Mouse (Mus musculus): ENCODE data around the gene Aaas. TPM values are rescaled to one million over a fixed set of nuclear protein-coding genes. Genes with fewer than 3 reads are reported as not detected.

Aaas gene
- polyA plus RNA-seq, 1 experiment from 2014 or later, result 33.8 TPM

DNA sequence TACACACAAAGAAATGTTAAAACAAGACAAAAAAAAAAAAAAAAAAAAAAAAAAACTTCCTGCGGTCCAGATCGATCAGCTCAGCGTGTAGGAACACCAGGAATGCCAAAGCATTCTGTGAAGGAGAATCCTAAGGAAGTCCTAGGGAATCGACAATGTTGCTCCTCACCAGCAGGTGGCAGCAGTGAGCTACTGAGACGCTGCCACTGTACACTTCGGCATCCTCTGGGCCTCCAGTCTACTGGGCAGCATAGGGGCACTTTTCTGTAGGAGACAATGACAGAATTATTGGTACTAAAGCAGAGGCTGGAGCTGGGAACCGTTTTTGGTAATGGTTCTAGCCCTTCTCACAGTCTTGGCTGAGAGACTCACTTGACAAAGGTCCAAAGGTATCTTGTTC is 31.0 kb upstream of the Aaas start:
- ATAC-seq (ENCODE audit: low FRiP score) (peak; percentile 62; the same call in 1 of the 2 replicates), DNase-seq (ENCODE audit: low spot score) (peak; percentile 95)
- Histone ChIP-seq H3K9ac (no peak overlapping the region), H3K36me3 (replicated peaks; ENCODE audit: control insufficient read depth, insufficient read depth) (no peaks in the 10 kb centered on the region), H3K4me2 (replicated peaks) (no peak overlapping the region), H3K4me1 (replicated peaks; ENCODE audit: control insufficient read depth, insufficient read depth, low read length) (peaks cover 12% of the 10 kb centered on the region; the same call in 1 of the 2 replicates), H3K27ac (no peak overlapping the region), H3K9me3 (ENCODE audit: control insufficient read depth, low read length) (no peaks in the 10 kb centered on the region), H3K27me3 (ENCODE audit: control insufficient read depth, insufficient read depth, low read length) (no peaks in the 10 kb centered on the region), H3K4me3 (replicated peaks; ENCODE audit: low read length) (no peak overlapping the region)
- 1% methylated on average over 7 of the region's 7 CpGs for WGBS

DNA sequence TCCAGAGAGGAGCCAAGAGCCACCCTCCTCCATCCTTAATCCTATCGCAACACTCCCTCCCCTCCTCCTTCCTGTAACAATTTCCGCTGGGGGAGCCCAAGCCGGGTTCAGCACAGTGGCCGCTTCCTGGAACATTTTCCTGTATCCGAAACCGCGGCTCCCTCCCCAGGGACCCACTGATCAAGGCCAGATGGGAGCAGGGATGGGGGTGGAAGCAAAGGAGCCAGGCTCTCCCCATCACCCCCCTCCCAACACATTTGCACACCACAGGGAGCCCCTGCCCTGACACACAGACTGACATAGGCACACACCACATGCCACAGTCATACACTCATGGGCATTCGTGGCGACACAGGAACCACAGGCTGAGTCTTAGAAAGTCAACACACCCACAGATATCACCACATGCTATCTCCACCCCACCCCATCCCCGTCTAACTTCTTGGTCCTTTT is 27.3 kb upstream of the Aaas start:
- DNase-seq (ENCODE audit: low spot score), result no peak
- no peaks in the 10 kb centered on the region for H3K27me3 ChIP-seq (ENCODE audit: control insufficient read depth, insufficient read depth, low read length)
- H3K9me3 ChIP-seq (ENCODE audit: control insufficient read depth, low read length), result no peaks in the 10 kb centered on the region
- 5% methylated on average over 10 of the region's 10 CpGs for WGBS
- H3K9ac ChIP-seq, result peak overlapping the region; percentile 60; the same call in 1 of the 2 replicates
- ATAC-seq (ENCODE audit: low FRiP score), result no peak
- peaks cover 12% of the 10 kb centered on the region; the same call in 1 of the 2 replicates for H3K4me1 ChIP-seq (replicated peaks; ENCODE audit: control insufficient read depth, insufficient read depth, low read length)
- no peak overlapping the region for H3K27ac ChIP-seq
- no peak overlapping the region for H3K4me3 ChIP-seq (replicated peaks; ENCODE audit: low read length)
- no peaks in the 10 kb centered on the region for H3K36me3 ChIP-seq (replicated peaks; ENCODE audit: control insufficient read depth, insufficient read depth)
- H3K4me2 ChIP-seq (replicated peaks), result peak overlapping the region; percentile 99

DNA sequence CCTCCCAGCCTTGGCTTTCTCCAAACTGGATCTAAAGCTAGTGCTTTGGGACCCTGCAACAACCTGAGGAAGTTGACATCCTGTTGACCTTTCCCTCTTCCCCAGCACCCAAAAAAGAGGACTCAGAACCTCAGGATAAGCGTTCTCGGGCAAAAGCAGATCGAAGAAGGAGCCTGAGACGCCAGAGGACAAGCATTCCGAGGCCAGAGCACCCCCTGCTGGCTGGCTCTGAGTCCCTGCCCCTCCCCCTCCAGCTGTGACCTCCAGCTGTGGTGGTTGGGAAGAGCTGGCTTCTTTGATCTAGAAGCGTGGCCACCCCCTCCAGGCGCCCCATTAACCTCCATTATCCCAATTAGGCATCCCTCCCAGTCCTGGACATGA is 26.6 kb upstream of the Aaas start:
- 0% methylated on average over 7 of the region's 7 CpGs for WGBS
- Histone ChIP-seq H3K27ac (peak overlapping the region; percentile 64; the same call in 1 of the 2 replicates), H3K27me3 (ENCODE audit: control insufficient read depth, insufficient read depth, low read length) (no peaks in the 10 kb centered on the region), H3K36me3 (replicated peaks; ENCODE audit: control insufficient read depth, insufficient read depth) (no peaks in the 10 kb centered on the region), H3K9ac (peak overlapping the region; percentile 60), H3K4me1 (replicated peaks; ENCODE audit: control insufficient read depth, insufficient read depth, low read length) (peaks cover 12% of the 10 kb centered on the region; the same call in 1 of the 2 replicates), H3K4me2 (replicated peaks) (peak overlapping the region; percentile 99), H3K9me3 (ENCODE audit: control insufficient read depth, low read length) (no peaks in the 10 kb centered on the region), H3K4me3 (replicated peaks; ENCODE audit: low read length) (peak overlapping the region; percentile 55)
- ATAC-seq (ENCODE audit: low FRiP score) (peak; percentile 55; the same call in 1 of the 2 replicates), DNase-seq (ENCODE audit: low spot score) (peak; percentile 81)

DNA sequence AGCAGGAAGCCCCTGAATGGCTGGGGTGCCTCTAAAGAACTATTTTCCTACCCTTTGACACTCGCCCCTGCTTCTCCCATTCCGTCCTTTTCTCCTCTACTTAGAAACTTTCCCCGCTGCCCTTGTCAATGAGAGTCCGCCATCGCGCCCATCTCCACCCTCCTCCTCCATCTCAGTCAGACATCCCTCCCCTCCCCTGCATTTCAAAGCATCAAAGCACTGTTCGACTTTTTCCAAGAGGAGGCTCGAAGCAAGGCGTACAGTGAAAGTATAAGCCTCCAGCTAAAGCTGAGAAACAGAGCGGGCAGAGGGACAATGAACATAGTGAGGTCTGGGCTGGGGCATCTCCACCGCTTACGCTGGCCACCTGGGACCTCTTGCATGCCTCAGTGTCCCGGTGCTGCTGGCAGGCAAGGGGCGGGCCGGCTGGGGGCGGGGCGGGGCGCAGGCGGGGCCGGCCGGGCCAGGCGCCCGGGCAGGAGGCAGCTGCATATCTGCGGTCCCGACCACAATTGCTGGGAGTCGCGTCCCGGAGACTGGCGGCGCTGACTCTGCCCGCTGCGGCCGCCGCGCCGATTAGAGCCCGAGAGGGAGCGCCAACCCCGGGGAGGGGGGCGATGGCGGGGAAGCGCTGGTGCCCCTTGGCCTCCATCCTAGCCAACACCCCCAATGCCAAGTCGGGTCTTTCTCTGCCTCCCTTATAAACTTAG is 26.0 kb upstream of the Aaas start:
- DNase-seq (ENCODE audit: low spot score), result no peak
- peak overlapping the region; percentile 99 for H3K4me2 ChIP-seq (replicated peaks)
- H3K4me3 ChIP-seq (replicated peaks; ENCODE audit: low read length), result peak overlapping the region; percentile 55
- H3K27ac ChIP-seq, result peak overlapping the region; percentile 64; the same call in 1 of the 2 replicates
- ATAC-seq (ENCODE audit: low FRiP score), result peak; percentile 83; the same call in 1 of the 2 replicates
- H3K9ac ChIP-seq, result peak overlapping the region; percentile 60
- no peaks in the 10 kb centered on the region for H3K36me3 ChIP-seq (replicated peaks; ENCODE audit: control insufficient read depth, insufficient read depth)
- H3K9me3 ChIP-seq (ENCODE audit: control insufficient read depth, low read length), result no peaks in the 10 kb centered on the region
- no peaks in the 10 kb centered on the region for H3K27me3 ChIP-seq (ENCODE audit: control insufficient read depth, insufficient read depth, low read length)
- H3K4me1 ChIP-seq (replicated peaks; ENCODE audit: control insufficient read depth, insufficient read depth, low read length), result peaks cover 12% of the 10 kb centered on the region; the same call in 1 of the 2 replicates
- 0% methylated on average over 38 of the region's 43 CpGs for WGBS

DNA sequence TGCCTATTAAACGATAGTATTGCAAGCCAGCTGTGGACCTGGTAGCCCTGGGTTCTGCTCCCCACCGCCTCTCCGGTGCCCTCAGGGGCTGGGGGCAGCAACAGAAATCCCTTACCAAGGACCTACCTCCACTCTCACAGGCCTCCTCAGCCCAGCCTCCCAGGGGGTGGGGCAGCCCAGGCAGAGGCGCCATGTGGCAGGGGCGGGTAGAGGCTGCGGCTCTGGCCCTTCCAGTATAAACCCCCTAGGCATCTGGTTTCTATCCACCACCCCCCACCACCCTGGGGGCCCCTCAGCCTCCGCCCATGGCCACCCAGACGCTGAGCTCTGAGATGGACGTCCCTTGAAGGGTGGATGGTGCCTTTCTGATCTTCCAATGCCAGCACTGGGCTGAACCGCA is 20.2 kb upstream of the Aaas start:
- Histone ChIP-seq H3K27me3 (ENCODE audit: control insufficient read depth, insufficient read depth, low read length) (no peaks in the 10 kb centered on the region), H3K4me3 (replicated peaks; ENCODE audit: low read length) (no peak overlapping the region), H3K36me3 (replicated peaks; ENCODE audit: control insufficient read depth, insufficient read depth) (no peaks in the 10 kb centered on the region), H3K27ac (no peak overlapping the region), H3K9ac (0 out of 2 replicates have a peak overlapping the region, but pooled peaks have one; percentile 16), H3K4me1 (replicated peaks; ENCODE audit: control insufficient read depth, insufficient read depth, low read length) (peaks cover 7% of the 10 kb centered on the region; the same call in 1 of the 2 replicates), H3K9me3 (ENCODE audit: control insufficient read depth, low read length) (no peaks in the 10 kb centered on the region), H3K4me2 (replicated peaks) (no peak overlapping the region)
- ATAC-seq (ENCODE audit: low FRiP score) (no peak), DNase-seq (ENCODE audit: low spot score) (no peak)
- 10% methylated on average over 10 of the region's 10 CpGs for WGBS

DNA sequence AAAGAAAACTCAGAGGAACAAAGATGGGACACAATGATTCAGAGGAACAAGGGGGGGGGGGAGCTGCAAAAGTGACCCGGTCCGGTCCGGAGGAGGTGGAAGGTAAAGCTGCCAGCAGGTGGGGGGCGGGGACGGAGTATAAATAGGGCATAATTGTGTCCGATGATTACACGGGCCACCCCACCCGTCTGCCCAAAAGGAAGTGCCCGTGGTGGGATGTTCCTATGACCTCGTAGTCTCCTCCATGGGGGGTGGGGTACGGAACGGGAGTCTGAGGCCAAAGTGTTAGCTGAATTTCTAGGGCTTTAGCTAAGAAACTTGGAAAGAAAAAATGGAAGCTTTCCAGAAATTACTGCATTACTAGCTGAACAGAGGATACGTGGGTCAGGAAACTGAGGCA is 19.4 kb upstream of the Aaas start:
- Histone ChIP-seq H3K27me3 (ENCODE audit: control insufficient read depth, insufficient read depth, low read length) (peaks cover 4% of the 10 kb centered on the region; the same call in 1 of the 2 replicates), H3K4me2 (replicated peaks) (no peak overlapping the region), H3K9me3 (ENCODE audit: control insufficient read depth, low read length) (no peaks in the 10 kb centered on the region), H3K4me3 (replicated peaks; ENCODE audit: low read length) (no peak overlapping the region), H3K36me3 (replicated peaks; ENCODE audit: control insufficient read depth, insufficient read depth) (no peaks in the 10 kb centered on the region), H3K4me1 (replicated peaks; ENCODE audit: control insufficient read depth, insufficient read depth, low read length) (peaks cover 7% of the 10 kb centered on the region; the same call in 1 of the 2 replicates), H3K27ac (no peak overlapping the region), H3K9ac (no peak overlapping the region)
- ATAC-seq (ENCODE audit: low FRiP score) (no peak), DNase-seq (ENCODE audit: low spot score) (no peak)
- WGBS, result 17% methylated on average over 13 of the region's 13 CpGs

DNA sequence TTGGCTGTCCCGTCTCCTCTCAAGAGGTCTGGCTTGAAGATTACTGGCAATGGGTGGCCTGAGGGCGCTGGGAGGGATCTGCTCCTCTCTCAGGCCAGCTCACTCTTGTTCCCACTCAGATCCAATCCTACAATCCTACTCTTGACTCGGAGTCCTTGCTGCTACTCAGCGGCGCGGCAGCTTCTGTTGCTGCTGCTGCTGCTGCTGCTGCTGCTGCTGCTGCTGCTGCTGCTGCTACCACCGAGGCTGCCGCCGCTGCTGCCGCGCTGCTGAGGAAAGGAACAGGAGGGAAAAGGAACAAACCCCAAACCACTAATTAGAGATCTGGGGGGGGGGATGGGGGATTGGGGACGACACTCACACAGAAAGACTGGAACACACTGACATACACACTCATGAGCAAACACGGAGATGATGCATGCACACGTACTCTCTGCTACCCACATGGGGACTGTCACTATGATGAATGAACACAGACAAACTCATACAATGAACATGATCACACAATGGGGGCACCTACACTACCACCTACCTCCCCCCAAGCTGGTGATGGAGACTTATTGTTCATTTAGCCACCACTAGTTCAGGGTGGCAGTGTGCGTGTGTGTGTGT is 16.3 kb upstream of the Aaas start, which contains the start of gene Sp7:
TSS of gene Sp7 (minus strand) at position 450 of the 612 bp plus-strand sequence.
- H3K36me3 ChIP-seq (replicated peaks; ENCODE audit: control insufficient read depth, insufficient read depth), result no peaks in the 10 kb centered on the region
- peak within 1 kb of the TSS; percentile 20; the same call in 1 of the 2 replicates for H3K27ac ChIP-seq
- H3K9me3 ChIP-seq (ENCODE audit: control insufficient read depth, low read length), result no peaks in the 10 kb centered on the region
- H3K27me3 ChIP-seq (ENCODE audit: control insufficient read depth, insufficient read depth, low read length), result peaks cover 4% of the 10 kb centered on the region; the same call in 1 of the 2 replicates
- H3K4me2 ChIP-seq (replicated peaks), result peak within 1 kb of the TSS; percentile 53
- H3K4me3 ChIP-seq (replicated peaks; ENCODE audit: low read length), result peak within 1 kb of the TSS; percentile 27
- H3K9ac ChIP-seq, result peak within 1 kb of the TSS; percentile 54
- peaks cover 7% of the 10 kb centered on the region; the same call in 1 of the 2 replicates for H3K4me1 ChIP-seq (replicated peaks; ENCODE audit: control insufficient read depth, insufficient read depth, low read length)
- DNase-seq (ENCODE audit: low spot score) (peak; percentile 38), ATAC-seq (ENCODE audit: low FRiP score) (0 out of 2 replicates have a peak, but pooled peaks have one; percentile 43)
- 4% methylated on average over 15 of the region's 15 CpGs for WGBS

DNA sequence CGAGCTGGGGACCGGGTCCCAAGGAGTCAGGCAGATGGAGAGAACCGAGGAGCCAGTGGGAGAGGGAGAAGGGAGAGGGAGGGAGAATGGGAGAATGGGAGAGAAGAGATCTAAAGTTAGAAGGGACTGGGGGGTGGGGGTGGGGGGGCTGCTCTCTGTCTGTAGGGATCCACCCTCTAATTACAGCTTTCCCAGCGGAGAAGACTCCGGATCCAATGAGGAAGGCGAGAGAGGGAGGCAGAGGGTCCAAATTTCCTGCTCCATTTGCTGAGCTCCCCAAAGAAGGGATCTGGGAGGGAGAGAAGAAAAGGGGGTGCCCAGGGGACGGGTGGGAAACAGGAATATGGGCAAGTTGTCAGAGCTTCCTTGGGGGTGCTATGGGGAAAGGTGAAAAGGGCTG is 15.7 kb upstream of the Aaas start:
- H3K4me1 ChIP-seq (replicated peaks; ENCODE audit: control insufficient read depth, insufficient read depth, low read length), result peaks cover 7% of the 10 kb centered on the region; the same call in 1 of the 2 replicates
- DNase-seq (ENCODE audit: low spot score), result no peak
- H3K9me3 ChIP-seq (ENCODE audit: control insufficient read depth, low read length), result no peaks in the 10 kb centered on the region
- ATAC-seq (ENCODE audit: low FRiP score), result no peak
- H3K9ac ChIP-seq, result peak overlapping the region; percentile 54
- H3K27me3 ChIP-seq (ENCODE audit: control insufficient read depth, insufficient read depth, low read length), result peaks cover 4% of the 10 kb centered on the region; the same call in 1 of the 2 replicates
- peak overlapping the region; percentile 20; the same call in 1 of the 2 replicates for H3K27ac ChIP-seq
- no peaks in the 10 kb centered on the region for H3K36me3 ChIP-seq (replicated peaks; ENCODE audit: control insufficient read depth, insufficient read depth)
- H3K4me2 ChIP-seq (replicated peaks), result peak overlapping the region; percentile 53
- 7% methylated on average over 7 of the region's 7 CpGs for WGBS
- H3K4me3 ChIP-seq (replicated peaks; ENCODE audit: low read length), result peak overlapping the region; percentile 27

DNA sequence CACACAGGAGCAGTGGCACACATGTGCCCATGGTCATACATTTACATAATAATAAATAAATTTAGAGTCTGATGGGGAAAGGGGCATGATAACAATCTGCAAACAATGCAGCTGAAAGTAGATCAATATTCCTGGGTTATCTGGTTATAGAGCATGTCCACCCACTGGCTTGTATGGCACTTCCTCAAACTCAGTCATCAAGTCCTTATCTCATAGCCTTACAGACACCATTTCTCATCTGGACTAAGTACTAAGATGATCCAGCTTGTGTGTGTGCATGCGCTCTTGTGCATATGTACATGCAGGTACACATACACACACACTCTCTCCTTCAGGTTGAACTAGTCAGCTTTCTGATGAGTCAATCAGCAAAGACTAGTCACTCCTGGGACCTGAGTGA is 14.1 kb upstream of the Aaas start:
- no peak overlapping the region for H3K4me3 ChIP-seq (replicated peaks; ENCODE audit: low read length)
- no peak for DNase-seq (ENCODE audit: low spot score)
- H3K4me1 ChIP-seq (replicated peaks; ENCODE audit: control insufficient read depth, insufficient read depth, low read length), result peaks cover 5% of the 10 kb centered on the region; the same call in 1 of the 2 replicates

More for the DNA sequence above, 14.1 kb upstream of the Aaas start:
- H3K9me3 ChIP-seq (ENCODE audit: control insufficient read depth, low read length), result no peaks in the 10 kb centered on the region
- no peak overlapping the region for H3K4me2 ChIP-seq (replicated peaks)
- H3K27ac ChIP-seq, result no peak overlapping the region
- ATAC-seq (ENCODE audit: low FRiP score), result no peak
- H3K36me3 ChIP-seq (replicated peaks; ENCODE audit: control insufficient read depth, insufficient read depth), result no peaks in the 10 kb centered on the region
- no peak overlapping the region for H3K9ac ChIP-seq
- 100% methylated on average over 1 of the region's 1 CpGs for WGBS
- H3K27me3 ChIP-seq (ENCODE audit: control insufficient read depth, insufficient read depth, low read length), result peaks cover 5% of the 10 kb centered on the region; the same call in 1 of the 2 replicates
